In genomic region chr15:98626487-98627212, GRCm38 (mm10) we compare ENCODE assay signal across 23 mouse cellular contexts. TPM values are rescaled to one million over a fixed set of nuclear protein-coding genes. Genes with fewer than 3 reads are reported as not detected.
A peak's percentile ranks its signal among the peaks of the same experiment; 100 is the strongest.
DNase-seq lines count a peak whose midpoint lies in the region; ATAC-seq and TF ChIP-seq lines count a peak whose summit lies in the region.
"Had no signal": no experiment of that assay in that cellular context is flagged by ENCODE, and none has a peak within 500 bp of the region (broad histone marks: within the 10 kb centered on the region; RNA-seq: fewer than 3 reads in every experiment).

No protein-coding gene starts in this region.

- H3K4me2 ChIP-seq in forebrain, postnatal 0 days (ENCODE audit: low read depth): no peak overlapping the region
- H3K4me2 ChIP-seq in forebrain, embryonic 12.5 days: no peak overlapping the region
- peak overlapping the region; percentile 8; the same call in 1 of the 2 replicates for H3K4me2 ChIP-seq in heart, postnatal 0 days (ENCODE audit: low read depth, low read length)
- no peak overlapping the region for H3K4me2 ChIP-seq in midbrain, embryonic 11.5 days
- no peak overlapping the region for H3K4me2 ChIP-seq in midbrain, embryonic 14.5 days (ENCODE audit: low read length)
- H3K4me2 ChIP-seq in myocyte (ENCODE audit: low read depth): peak overlapping the region; percentile 52
- H3K4me2 ChIP-seq: limb, embryonic 13.5 days; liver, embryonic 15.5 days; midbrain, embryonic 15.5 days had no signal

- H3K27ac ChIP-seq in forebrain, postnatal 0 days (ENCODE audit: low read depth, low read length): no peak overlapping the region
- no peak overlapping the region for H3K27ac ChIP-seq in forebrain, embryonic 12.5 days
- no peak overlapping the region for H3K27ac ChIP-seq in heart, postnatal 0 days (ENCODE audit: low read depth)
- H3K27ac ChIP-seq in midbrain, embryonic 11.5 days (ENCODE audit: low read depth, low read length): no peak overlapping the region
- H3K27ac ChIP-seq in midbrain, embryonic 14.5 days (replicated peaks; ENCODE audit: low read depth, low read length): no peak overlapping the region
- H3K27ac ChIP-seq: hindbrain, embryonic 10.5 days; hindbrain, postnatal 0 days; limb, embryonic 13.5 days; liver, embryonic 15.5 days; midbrain, embryonic 15.5 days had no signal

- no peaks in the 10 kb centered on the region for H3K27me3 ChIP-seq in forebrain, postnatal 0 days (ENCODE audit: insufficient read depth, low read length)
- H3K27me3 ChIP-seq in forebrain, embryonic 12.5 days: peaks cover 57% of the 10 kb centered on the region
- H3K27me3 ChIP-seq in heart, postnatal 0 days (ENCODE audit: control insufficient read depth, insufficient read depth, low read length): peaks cover 22% of the 10 kb centered on the region
- peaks cover 16% of the 10 kb centered on the region for H3K27me3 ChIP-seq in midbrain, embryonic 11.5 days (ENCODE audit: control insufficient read depth, insufficient read depth, low read length)
- peaks cover 12% of the 10 kb centered on the region; the same call in 1 of the 2 replicates for H3K27me3 ChIP-seq in midbrain, embryonic 14.5 days (ENCODE audit: control insufficient read depth, insufficient read depth, low read length)
- no peaks in the 10 kb centered on the region for H3K27me3 ChIP-seq in myocyte (ENCODE audit: control insufficient read depth, insufficient read depth, insufficient read length)
- H3K27me3 ChIP-seq: Patski had no signal

- 80% methylated on average over 7 of the region's 7 CpGs for WGBS in forebrain, postnatal 0 days
- WGBS in forebrain, embryonic 12.5 days: 80% methylated on average over 7 of the region's 7 CpGs
- 71% methylated on average over 7 of the region's 7 CpGs for WGBS in heart, postnatal 0 days
- WGBS in midbrain, embryonic 11.5 days: 76% methylated on average over 7 of the region's 7 CpGs
- 67% methylated on average over 7 of the region's 7 CpGs for WGBS in midbrain, embryonic 14.5 days

- TF ChIP-seq EP300 in heart, postnatal 0 days (IDR thresholded peaks at IDR 0.05; ENCODE audit: low read depth): no peak

- DNase-seq in forebrain, postnatal 0 days: no peak
- no peak for DNase-seq in heart, postnatal 0 days (ENCODE audit: low spot score)
- no peak for DNase-seq in heart, adult 8-10 months (ENCODE audit: low spot score)
- peak; percentile 84 for DNase-seq in midbrain, embryonic 11.5 days (ENCODE audit: low spot score, missing footprints)
- no peak for DNase-seq in midbrain, embryonic 14.5 days
- DNase-seq in adrenal gland, adult (ENCODE audit: inconsistent age in 2 of 2, low spot score in 1 of 2): no peak
- DNase-seq: adrenal gland, postnatal 25 days; cerebellum, adult 11 months; heart, adult 18-20 months; right cerebral cortex, postnatal 4 days had no signal

- no peaks in the 10 kb centered on the region for H3K79me2 ChIP-seq in myocyte (ENCODE audit: control insufficient read depth, insufficient read depth)

- no peak for ATAC-seq in forebrain, postnatal 0 days
- no peak for ATAC-seq in forebrain, embryonic 12.5 days (ENCODE audit: low FRiP score)
- ATAC-seq in heart, postnatal 0 days (ENCODE audit: insufficient read depth, low read depth): no peak
- no peak for ATAC-seq in midbrain, embryonic 11.5 days (ENCODE audit: low FRiP score)
- no peak for ATAC-seq in midbrain, embryonic 14.5 days (ENCODE audit: low FRiP score, low TSS enrichment)
- ATAC-seq: hindbrain, postnatal 0 days; intestine, postnatal 0 days; midbrain, embryonic 15.5 days; Patski had no signal

- no peak for TF ChIP-seq POLR2A in myocyte (IDR thresholded peaks at IDR 0.05; ENCODE audit: insufficient read length, low read depth)

- H3ac ChIP-seq in myocyte (ENCODE audit: control insufficient read depth, insufficient read length): no peak overlapping the region

- H3K9ac ChIP-seq in forebrain, postnatal 0 days: no peak overlapping the region
- no peak overlapping the region for H3K9ac ChIP-seq in forebrain, embryonic 12.5 days
- no peak overlapping the region for H3K9ac ChIP-seq in heart, postnatal 0 days (replicated peaks; ENCODE audit: low read depth, low read length)
- H3K9ac ChIP-seq in midbrain, embryonic 11.5 days (ENCODE audit: low read length): no peak overlapping the region
- no peak overlapping the region for H3K9ac ChIP-seq in midbrain, embryonic 14.5 days (replicated peaks; ENCODE audit: low read length)
- H3K9ac ChIP-seq: limb, embryonic 13.5 days; liver, embryonic 15.5 days; midbrain, embryonic 15.5 days had no signal

- H3K9me3 ChIP-seq in forebrain, postnatal 0 days (ENCODE audit: low read length): no peaks in the 10 kb centered on the region
- no peaks in the 10 kb centered on the region for H3K9me3 ChIP-seq in forebrain, embryonic 12.5 days
- no peaks in the 10 kb centered on the region; the same call in 1 of the 2 replicates for H3K9me3 ChIP-seq in heart, postnatal 0 days (replicated peaks; ENCODE audit: control insufficient read depth, low read length)
- no peaks in the 10 kb centered on the region for H3K9me3 ChIP-seq in midbrain, embryonic 11.5 days (ENCODE audit: control insufficient read depth, low read length)
- H3K9me3 ChIP-seq in midbrain, embryonic 14.5 days (ENCODE audit: control insufficient read depth, low read length): no peaks in the 10 kb centered on the region
- H3K9me3 ChIP-seq: hindbrain, embryonic 10.5 days; limb, embryonic 13.5 days; liver, embryonic 15.5 days; midbrain, embryonic 15.5 days had no signal

- H3K4me3 ChIP-seq in forebrain, postnatal 0 days (ENCODE audit: low read depth, low read length): no peak overlapping the region
- H3K4me3 ChIP-seq in forebrain, embryonic 12.5 days (replicated peaks): no peak overlapping the region
- H3K4me3 ChIP-seq in heart, postnatal 0 days (ENCODE audit: low read depth, low read length): no peak overlapping the region
- no peak overlapping the region for H3K4me3 ChIP-seq in midbrain, embryonic 11.5 days (ENCODE audit: low read depth, low read length)
- H3K4me3 ChIP-seq in midbrain, embryonic 14.5 days (replicated peaks; ENCODE audit: low read depth, low read length): no peak overlapping the region
- H3K4me3 ChIP-seq in myocyte: no peak overlapping the region
- H3K4me3 ChIP-seq: hindbrain, embryonic 10.5 days; limb, embryonic 13.5 days; liver, embryonic 15.5 days; midbrain, embryonic 15.5 days had no signal

- no peaks in the 10 kb centered on the region for H3K36me3 ChIP-seq in forebrain, postnatal 0 days (ENCODE audit: insufficient read depth)
- H3K36me3 ChIP-seq in forebrain, embryonic 12.5 days (replicated peaks): no peaks in the 10 kb centered on the region
- no peaks in the 10 kb centered on the region for H3K36me3 ChIP-seq in heart, postnatal 0 days (replicated peaks; ENCODE audit: control insufficient read depth, insufficient read depth, low read length)
- no peaks in the 10 kb centered on the region for H3K36me3 ChIP-seq in midbrain, embryonic 11.5 days (ENCODE audit: control insufficient read depth, insufficient read depth, low read length)
- no peaks in the 10 kb centered on the region for H3K36me3 ChIP-seq in midbrain, embryonic 14.5 days (ENCODE audit: control insufficient read depth, insufficient read depth, low read length)
- no peaks in the 10 kb centered on the region for H3K36me3 ChIP-seq in myocyte (ENCODE audit: control insufficient read depth, insufficient read depth)
- H3K36me3 ChIP-seq: hindbrain, embryonic 10.5 days; limb, embryonic 13.5 days; liver, embryonic 15.5 days; midbrain, embryonic 15.5 days had no signal

- H3K4me1 ChIP-seq in forebrain, postnatal 0 days (ENCODE audit: insufficient read depth): peaks cover 11% of the 10 kb centered on the region
- H3K4me1 ChIP-seq in forebrain, embryonic 12.5 days: peaks cover 46% of the 10 kb centered on the region
- H3K4me1 ChIP-seq in heart, postnatal 0 days (ENCODE audit: control insufficient read depth, insufficient read depth): peaks cover 8% of the 10 kb centered on the region
- H3K4me1 ChIP-seq in midbrain, embryonic 11.5 days (ENCODE audit: control insufficient read depth, insufficient read depth, low read length): peaks cover 19% of the 10 kb centered on the region
- peaks cover 17% of the 10 kb centered on the region for H3K4me1 ChIP-seq in midbrain, embryonic 14.5 days (ENCODE audit: control insufficient read depth, insufficient read depth, low read length)

- 0 out of 2 replicates have a peak, but pooled peaks have one; percentile 6 for TF ChIP-seq CTCF in forebrain, postnatal 0 days (IDR thresholded peaks at IDR 0.05; ENCODE audit: low read depth)
- no peak for TF ChIP-seq CTCF in heart, postnatal 0 days (IDR thresholded peaks at IDR 0.05; ENCODE audit: low read depth)

RNA-seq across cellular contexts. Expression of gene Cacnb3, which starts 4.0 kb away (rescaled TPM):
- total RNA-seq in forebrain, postnatal 0 days (2014; rRNA removed): 191 and 201 TPM in 2 replicates
- polyA plus RNA-seq in forebrain, postnatal 0 days (2015; fragmentation: Nextera tagmentation; extraction: Ambion mirVana): 133 and 139 TPM in 2 replicates
- polyA plus RNA-seq in forebrain, embryonic 12.5 days (2016; fragmentation: Nextera tagmentation; extraction: Ambion mirVana): 77.1 and 80.4 TPM in 2 replicates
- total RNA-seq in heart, postnatal 0 days (2014; rRNA removed; ENCODE audit: low replicate concordance): 15.6 and 19.4 TPM in 2 replicates
- polyA plus RNA-seq in heart, postnatal 0 days (2015; fragmentation: Nextera tagmentation; extraction: Ambion mirVana): 5.7 and 6.1 TPM in 2 replicates
- total RNA-seq in heart, adult 8-10 months (2022): 1 to 10 TPM; 2.0 to 2.8 (median 2.6) TPM
- 35.5 and 39.5 TPM in 2 replicates for polyA plus RNA-seq in midbrain, embryonic 11.5 days (2014; fragmentation: Nextera tagmentation; extraction: Ambion mirVana)
- 130 and 136 TPM in 2 replicates for polyA plus RNA-seq in midbrain, embryonic 14.5 days (2014; fragmentation: Nextera tagmentation; extraction: Ambion mirVana)
- 80.8 TPM for polyA plus RNA-seq in myocyte (2012; fragmentation: generic; extraction: Trizol)

RNA-seq across cellular contexts. Expression of gene Adcy6, which starts 16.8 kb away (rescaled TPM):
- 39.2 and 42.3 TPM in 2 replicates for total RNA-seq in forebrain, postnatal 0 days (2014; rRNA removed)
- polyA plus RNA-seq in forebrain, postnatal 0 days (2015; fragmentation: Nextera tagmentation; extraction: Ambion mirVana): 1.9 and 5.4 TPM in 2 replicates
- 12.9 and 14.2 TPM in 2 replicates for polyA plus RNA-seq in forebrain, embryonic 12.5 days (2016; fragmentation: Nextera tagmentation; extraction: Ambion mirVana)
- 200 and 216 TPM in 2 replicates for total RNA-seq in heart, postnatal 0 days (2014; rRNA removed; ENCODE audit: low replicate concordance)
- polyA plus RNA-seq in heart, postnatal 0 days (2015; fragmentation: Nextera tagmentation; extraction: Ambion mirVana): 29.2 and 33.5 TPM in 2 replicates
- total RNA-seq in heart, adult 8-10 months (2022): 100 to 1,000 TPM; 136 to 213 (median 183) TPM
- polyA plus RNA-seq in midbrain, embryonic 11.5 days (2014; fragmentation: Nextera tagmentation; extraction: Ambion mirVana): 9.3 and 10.6 TPM in 2 replicates
- 9.6 and 12.2 TPM in 2 replicates for polyA plus RNA-seq in midbrain, embryonic 14.5 days (2014; fragmentation: Nextera tagmentation; extraction: Ambion mirVana)
- polyA plus RNA-seq in myocyte (2012; fragmentation: generic; extraction: Trizol): 32.4 TPM

RNA-seq across cellular contexts. Expression of gene Ddx23, which starts 36.0 kb away (rescaled TPM):
- total RNA-seq in forebrain, postnatal 0 days (2014; rRNA removed): 54.9 and 70.6 TPM in 2 replicates
- polyA plus RNA-seq in forebrain, postnatal 0 days (2015; fragmentation: Nextera tagmentation; extraction: Ambion mirVana): 11.9 and 13.8 TPM in 2 replicates
- 23.9 and 24.1 TPM in 2 replicates for polyA plus RNA-seq in forebrain, embryonic 12.5 days (2016; fragmentation: Nextera tagmentation; extraction: Ambion mirVana)
- 25.1 and 32.7 TPM in 2 replicates for total RNA-seq in heart, postnatal 0 days (2014; rRNA removed; ENCODE audit: low replicate concordance)
- polyA plus RNA-seq in heart, postnatal 0 days (2015; fragmentation: Nextera tagmentation; extraction: Ambion mirVana): 11.8 and 12.9 TPM in 2 replicates
- 10 to 100 TPM; 53.2 to 61.7 (median 56.4) TPM for total RNA-seq in heart, adult 8-10 months (2022)
- 24.8 and 24.9 TPM in 2 replicates for polyA plus RNA-seq in midbrain, embryonic 11.5 days (2014; fragmentation: Nextera tagmentation; extraction: Ambion mirVana)
- 17.7 and 24.9 TPM in 2 replicates for polyA plus RNA-seq in midbrain, embryonic 14.5 days (2014; fragmentation: Nextera tagmentation; extraction: Ambion mirVana)
- polyA plus RNA-seq in myocyte (2012; fragmentation: generic; extraction: Trizol): 102 TPM

RNA-seq across cellular contexts. Expression of gene Rnd1, which starts 50.6 kb away (rescaled TPM):
- 34.1 and 56.6 TPM in 2 replicates for total RNA-seq in forebrain, postnatal 0 days (2014; rRNA removed)
- 20.9 and 24.1 TPM in 2 replicates for polyA plus RNA-seq in forebrain, postnatal 0 days (2015; fragmentation: Nextera tagmentation; extraction: Ambion mirVana)
- polyA plus RNA-seq in forebrain, embryonic 12.5 days (2016; fragmentation: Nextera tagmentation; extraction: Ambion mirVana): 3.9 TPM in 2 replicates
- 7.1 and 13.0 TPM in 2 replicates for total RNA-seq in heart, postnatal 0 days (2014; rRNA removed; ENCODE audit: low replicate concordance)
- 1.0 and 1.1 TPM in 2 replicates for polyA plus RNA-seq in heart, postnatal 0 days (2015; fragmentation: Nextera tagmentation; extraction: Ambion mirVana)
- total RNA-seq in heart, adult 8-10 months (2022): 1 to 10 TPM in 3 of 4 experiments, under 1 TPM in 1; 1.00 to 2.1 (median 1.2) TPM
- 6.1 and 6.3 TPM in 2 replicates for polyA plus RNA-seq in midbrain, embryonic 11.5 days (2014; fragmentation: Nextera tagmentation; extraction: Ambion mirVana)
- polyA plus RNA-seq in midbrain, embryonic 14.5 days (2014; fragmentation: Nextera tagmentation; extraction: Ambion mirVana): 7.4 and 9.2 TPM in 2 replicates
- 14.4 TPM for polyA plus RNA-seq in myocyte (2012; fragmentation: generic; extraction: Trizol)

RNA-seq across cellular contexts. Expression of gene 4930415O20Rik, which starts 55.8 kb away (rescaled TPM):
- total RNA-seq in forebrain, postnatal 0 days (2014; rRNA removed): not detected in 2 replicates
- polyA plus RNA-seq in forebrain, postnatal 0 days (2015; fragmentation: Nextera tagmentation; extraction: Ambion mirVana): 0.51 TPM in 1 of 2 replicates, not detected in the other
- not detected in 2 replicates for polyA plus RNA-seq in forebrain, embryonic 12.5 days (2016; fragmentation: Nextera tagmentation; extraction: Ambion mirVana)
- total RNA-seq in heart, postnatal 0 days (2014; rRNA removed; ENCODE audit: low replicate concordance): not detected in 2 replicates
- polyA plus RNA-seq in heart, postnatal 0 days (2015; fragmentation: Nextera tagmentation; extraction: Ambion mirVana): 0.30 TPM in 1 of 2 replicates, not detected in the other
- 1 to 10 TPM; 1.6 to 4.2 (median 2.3) TPM for total RNA-seq in heart, adult 8-10 months (2022)
- 0.44 TPM in 1 of 2 replicates, not detected in the other for polyA plus RNA-seq in midbrain, embryonic 11.5 days (2014; fragmentation: Nextera tagmentation; extraction: Ambion mirVana)
- 0.58 TPM in 1 of 2 replicates, not detected in the other for polyA plus RNA-seq in midbrain, embryonic 14.5 days (2014; fragmentation: Nextera tagmentation; extraction: Ambion mirVana)
- polyA plus RNA-seq in myocyte (2012; fragmentation: generic; extraction: Trizol): 0.10 TPM
- total RNA-seq: adrenal gland, postnatal 25 days; hindbrain, postnatal 0 days; layer of hippocampus, postnatal 14 days; left cerebral cortex, postnatal 14 days had no signal
- polyA plus RNA-seq: embryonic facial prominence, embryonic 14.5 days; hindbrain, embryonic 10.5 days; hindbrain, postnatal 0 days; intestine, postnatal 0 days; limb, embryonic 13.5 days; liver, embryonic 15.5 days; lung, embryonic 16.5 days had no signal

Comparison
In these comparisons a context has a peak if more than half of its experiments do, and no peak if none do; other contexts are left out.
1. H3K4me2 ChIP-seq: peak in heart, postnatal 0 days (single experiment) and myocyte (single experiment); none in forebrain, postnatal 0 days (single experiment), forebrain, embryonic 12.5 days (single experiment), midbrain, embryonic 11.5 days (single experiment) and midbrain, embryonic 14.5 days (single experiment).